Mouse (Mus musculus): ENCODE measurements around the gene Faf1.

Gene Faf1

DNA sequence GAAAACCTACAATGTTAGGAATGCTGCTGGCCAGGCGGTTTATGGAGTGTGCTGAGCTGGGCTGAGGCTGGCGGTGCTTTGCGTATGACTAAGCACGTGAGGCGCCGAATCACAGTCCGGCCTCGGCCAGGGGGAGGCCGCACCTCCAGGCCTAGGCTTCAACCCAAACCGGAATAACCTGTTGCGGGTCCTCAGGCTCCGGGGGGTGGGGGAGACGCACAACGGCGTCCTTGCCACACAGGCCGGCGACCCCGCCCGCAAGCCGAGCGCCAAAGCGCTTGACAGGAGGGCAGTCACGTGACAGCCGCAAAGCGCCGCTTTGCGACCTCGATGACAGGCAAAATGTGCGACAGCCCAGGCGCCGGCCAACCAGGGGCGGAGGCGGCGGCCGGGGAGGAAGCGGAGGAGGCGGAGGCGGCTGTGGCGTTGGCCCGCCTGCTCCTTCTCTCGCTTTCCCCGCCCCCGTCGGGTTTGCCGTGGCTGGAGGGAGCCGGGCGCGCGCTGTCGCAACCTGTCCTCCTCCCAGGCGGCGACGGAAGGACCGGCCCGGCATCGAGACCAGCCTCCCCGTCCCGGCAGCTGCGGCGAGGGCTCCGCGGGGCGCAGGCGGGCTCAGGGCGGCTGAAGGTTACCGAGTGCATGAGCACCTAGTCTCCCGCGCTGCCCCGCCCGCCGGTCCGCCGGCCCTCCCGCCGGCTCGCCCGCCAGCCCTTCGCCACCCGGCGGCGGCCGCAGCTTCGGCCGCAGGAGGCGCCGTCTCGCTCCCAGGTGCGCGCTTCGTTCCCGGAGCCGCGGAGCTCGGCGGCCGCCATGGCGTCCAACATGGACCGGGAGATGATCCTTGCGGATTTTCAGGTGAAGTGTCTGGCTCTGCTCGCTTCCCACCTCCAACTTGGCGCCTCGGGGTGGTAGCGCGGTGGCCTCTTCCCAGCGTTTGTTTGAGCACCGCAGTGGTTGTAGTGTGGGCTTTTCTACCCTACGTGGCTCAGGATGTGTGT is at the start of gene Faf1:
Faf1 (plus strand) TSS at position 371 of the 998 bp plus-strand sequence.
- DNase-seq (ENCODE audit: low read depth, low spot score) = peak; percentile 98

DNA sequence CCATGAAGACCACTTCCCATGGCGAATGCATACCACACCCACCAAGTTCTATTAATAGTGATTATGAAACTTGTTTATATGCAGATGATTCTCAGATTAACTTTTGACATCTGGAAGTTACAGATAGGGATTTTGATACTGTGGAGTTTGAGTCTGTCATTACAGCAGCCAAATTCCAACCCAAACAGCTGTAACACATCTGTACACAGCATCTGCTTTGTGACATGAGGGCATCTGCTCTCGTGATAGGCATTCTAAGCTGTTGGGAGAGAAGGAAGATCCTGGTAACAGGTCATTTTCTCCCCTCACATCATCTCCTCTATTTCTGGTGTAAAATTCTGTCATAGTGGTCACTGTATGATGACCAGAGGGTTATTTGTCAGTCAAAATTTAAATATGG is 46.2 kb upstream of the Faf1 start:
- no peak for DNase-seq (ENCODE audit: low read depth, low spot score)

DNA sequence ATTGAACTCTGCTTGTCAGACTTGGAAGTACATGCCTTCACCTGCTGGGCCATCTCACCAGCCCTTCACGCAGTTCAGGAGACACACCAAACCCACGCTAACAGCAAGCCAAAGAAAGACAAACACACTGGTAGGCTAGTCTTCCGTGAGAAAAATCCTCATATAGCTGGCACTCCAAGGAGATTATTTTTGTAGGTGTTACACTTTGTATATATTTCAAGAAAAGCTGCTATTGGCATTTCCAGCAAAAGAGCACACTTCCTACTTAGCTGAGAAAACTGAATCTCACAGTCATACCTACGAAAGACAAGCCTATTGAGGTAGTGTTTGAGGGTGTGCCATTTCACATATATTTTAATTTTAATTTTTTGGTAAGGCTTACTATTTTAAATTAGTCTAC is 45.4 kb upstream of the Faf1 start:
- DNase-seq (ENCODE audit: low read depth, low spot score) = no peak

DNA sequence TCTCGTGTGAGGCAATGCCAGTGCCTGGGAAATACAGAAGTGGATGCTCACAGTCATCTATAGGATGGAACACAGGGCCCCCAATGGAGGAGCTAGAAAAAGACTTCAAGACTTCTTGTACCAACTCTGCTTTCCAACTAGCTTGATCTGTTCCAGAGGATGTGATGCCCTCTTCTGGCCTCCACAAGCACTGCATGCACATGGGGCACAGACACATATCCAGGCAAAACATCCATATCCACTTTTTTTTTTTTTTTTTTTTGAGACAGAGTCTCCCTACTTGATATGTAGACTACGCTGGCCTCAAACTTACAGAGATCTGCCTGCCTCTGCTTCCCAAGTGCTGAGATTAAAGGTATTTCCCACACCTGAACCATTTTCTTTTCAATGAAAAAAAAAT is 41.4 kb upstream of the Faf1 start:
- peak; percentile 29 for DNase-seq (ENCODE audit: low read depth, low spot score)

DNA sequence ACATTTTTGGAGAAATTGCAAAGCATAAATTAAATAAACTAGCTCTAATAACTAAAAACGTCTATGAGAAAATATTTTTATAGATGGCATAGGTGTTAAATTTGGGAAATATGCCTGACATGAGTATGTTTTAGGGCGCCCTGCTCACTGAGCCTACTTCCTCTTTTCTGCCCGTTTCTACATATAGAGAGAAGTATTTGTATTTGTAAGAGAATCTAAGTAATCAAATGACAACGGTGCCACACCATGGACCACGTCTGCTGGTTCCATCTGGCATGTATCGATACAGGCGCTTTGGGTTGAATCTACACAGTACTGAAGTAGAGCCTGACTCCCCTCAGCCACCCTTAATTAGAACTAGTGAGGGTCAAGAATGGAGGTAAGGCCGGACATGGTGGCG is 37.0 kb upstream of the Faf1 start:
- DNase-seq (ENCODE audit: low read depth, low spot score) = no peak

DNA sequence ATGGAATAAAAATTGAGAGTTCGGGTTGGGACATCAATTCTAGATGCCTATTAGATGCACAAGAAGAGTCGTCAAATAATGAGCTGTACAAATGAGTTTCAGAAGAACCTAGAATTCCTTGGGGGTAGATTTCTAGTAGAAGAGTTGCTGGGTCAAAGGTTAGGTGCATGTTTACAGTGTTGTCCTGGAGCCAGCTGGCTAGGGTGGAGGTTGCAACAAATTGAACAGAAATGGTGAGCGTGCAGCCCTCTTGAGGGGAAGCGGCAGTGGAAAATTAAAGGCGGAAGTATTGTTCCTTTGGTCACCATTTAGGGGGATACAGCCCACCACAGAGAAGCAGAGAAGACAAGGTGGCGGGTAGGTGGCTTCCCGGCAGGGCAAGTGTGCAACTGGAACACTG is 36.2 kb upstream of the Faf1 start:
- no peak for DNase-seq (ENCODE audit: low read depth, low spot score)

DNA sequence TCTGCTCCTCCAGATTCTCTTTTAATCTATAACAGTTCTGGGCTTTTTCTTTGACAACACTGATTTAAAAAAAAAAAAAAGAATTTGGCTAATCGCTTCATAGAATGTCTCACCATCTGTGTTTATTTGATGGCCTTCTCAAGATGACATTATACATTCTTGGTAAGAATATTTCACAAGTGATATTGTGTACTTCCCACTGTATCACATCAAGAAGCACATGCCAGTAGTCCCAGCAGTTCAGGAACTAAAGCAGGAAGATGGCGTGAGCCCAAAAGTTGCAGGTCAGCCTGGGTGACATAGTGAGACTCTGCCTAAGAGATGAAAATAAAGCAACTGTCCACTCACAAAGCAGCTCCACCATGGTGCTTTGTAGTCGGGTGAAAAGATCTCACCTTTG is 34.9 kb upstream of the Faf1 start:
- no peak for DNase-seq (ENCODE audit: low read depth, low spot score)

DNA sequence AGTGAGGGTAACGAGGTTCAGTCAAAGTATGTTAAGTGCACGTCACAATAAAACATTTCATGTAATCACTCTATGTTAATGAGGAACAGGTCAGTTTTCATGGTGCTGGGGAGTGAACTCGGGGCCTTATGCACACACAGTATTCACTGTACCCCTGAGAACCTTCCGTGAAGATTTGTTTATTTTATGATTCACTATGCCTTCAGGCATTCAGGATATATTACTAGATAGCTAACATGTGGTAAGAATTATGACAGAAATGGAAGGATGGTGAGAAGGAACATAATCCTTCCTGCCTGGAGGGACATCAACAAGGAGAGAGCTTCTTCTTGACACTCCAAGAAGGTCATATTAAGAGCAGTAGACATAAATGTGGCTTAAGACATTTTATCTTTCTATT is 29.1 kb upstream of the Faf1 start:
- no peak for DNase-seq (ENCODE audit: low read depth, low spot score)

DNA sequence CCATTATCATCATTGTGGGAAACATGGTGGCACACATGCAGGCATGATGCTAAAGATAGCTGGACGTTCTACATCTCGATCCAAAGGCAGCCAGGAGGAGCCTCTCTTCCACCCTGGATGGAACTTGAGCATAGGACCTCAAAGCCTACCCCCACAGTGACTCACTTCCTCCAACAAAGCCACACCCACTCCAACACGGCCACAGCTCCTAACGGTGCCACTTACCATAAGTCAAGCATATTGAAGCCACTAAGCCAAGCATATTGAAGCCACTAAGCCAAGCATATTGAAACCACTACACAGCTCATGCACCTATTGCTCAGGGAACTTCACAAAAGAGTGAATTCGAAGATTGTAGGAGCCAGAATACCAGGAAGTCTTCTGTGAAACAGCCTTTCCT is 27.1 kb upstream of the Faf1 start:
- no peak for DNase-seq (ENCODE audit: low read depth, low spot score)

DNA sequence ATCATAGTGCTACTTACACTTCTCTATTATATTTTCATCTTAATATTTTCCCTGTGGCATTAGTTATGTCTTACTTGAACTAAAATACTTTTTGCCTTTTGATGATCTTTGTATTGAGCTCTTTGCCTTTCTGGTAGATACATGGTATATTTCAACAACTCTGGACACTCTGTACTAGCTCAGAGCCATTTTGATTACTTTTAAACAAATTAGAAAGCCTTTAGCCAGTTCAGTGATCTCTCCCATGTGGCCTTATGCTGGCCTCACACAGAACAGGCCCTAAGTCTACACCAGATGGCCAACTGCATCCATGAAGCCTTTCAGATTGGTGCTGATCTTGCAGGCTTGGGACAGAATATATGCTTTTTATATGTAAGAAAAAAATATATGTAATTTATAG is 23.1 kb upstream of the Faf1 start:
- no peak for DNase-seq (ENCODE audit: low read depth, low spot score)

DNA sequence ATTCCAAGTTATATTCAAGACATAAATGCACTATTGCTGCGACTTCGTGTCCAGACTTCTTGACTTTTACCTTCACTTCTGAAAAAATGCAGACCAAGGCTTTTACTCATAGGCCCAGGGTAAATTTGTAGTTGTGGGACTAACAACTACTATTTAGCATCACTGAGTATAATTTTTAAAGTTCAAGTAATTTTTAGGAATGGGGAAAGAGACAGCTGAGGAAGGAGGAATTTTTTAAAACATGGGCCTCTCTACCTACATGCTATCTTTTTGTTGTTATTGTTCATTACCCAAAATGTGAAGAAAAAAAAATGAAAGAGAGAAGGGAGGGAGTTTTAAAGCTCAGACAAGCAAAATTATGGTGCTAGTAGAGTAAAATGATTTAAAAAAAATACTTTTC is 21.7 kb upstream of the Faf1 start:
- DNase-seq (ENCODE audit: low read depth, low spot score) = no peak

DNA sequence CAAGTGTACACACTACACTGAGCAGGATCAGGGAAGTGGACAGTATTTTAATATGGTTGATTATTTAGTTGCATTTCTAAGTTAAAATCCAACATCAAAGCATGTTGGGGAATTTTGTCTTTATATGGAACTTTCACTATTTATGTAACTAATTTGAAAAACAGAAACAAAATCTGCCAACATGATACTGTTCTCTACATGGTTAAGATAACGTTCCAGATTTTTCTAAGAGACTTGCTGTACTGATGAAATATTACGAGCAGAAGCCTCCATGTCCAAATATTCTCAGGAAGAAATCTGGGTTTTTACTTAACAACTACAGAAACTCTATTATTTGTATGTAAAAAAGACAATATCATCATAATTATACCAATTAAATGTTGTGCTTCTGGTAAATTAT is 20.6 kb upstream of the Faf1 start:
- DNase-seq (ENCODE audit: low read depth, low spot score) = no peak

DNA sequence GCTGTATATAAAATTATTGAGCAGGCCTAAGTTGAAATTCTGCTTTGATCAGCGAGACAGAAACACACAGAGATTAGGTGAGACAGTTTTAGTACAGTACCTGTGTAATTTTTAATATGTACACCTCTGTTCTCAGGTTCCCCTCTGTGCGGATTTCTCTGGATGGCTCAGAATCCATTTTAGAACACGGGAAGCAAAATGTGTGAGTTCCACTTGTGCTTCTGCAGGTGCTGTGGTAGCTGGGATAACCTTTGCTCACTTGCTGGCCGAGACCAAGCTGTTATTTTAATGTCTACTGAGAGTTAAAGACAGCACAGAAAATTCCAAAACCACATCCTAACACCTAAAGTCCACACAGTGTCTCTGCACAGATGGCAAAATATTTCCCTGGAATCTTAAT is 20.1 kb upstream of the Faf1 start:
- no peak for DNase-seq (ENCODE audit: low read depth, low spot score)

DNA sequence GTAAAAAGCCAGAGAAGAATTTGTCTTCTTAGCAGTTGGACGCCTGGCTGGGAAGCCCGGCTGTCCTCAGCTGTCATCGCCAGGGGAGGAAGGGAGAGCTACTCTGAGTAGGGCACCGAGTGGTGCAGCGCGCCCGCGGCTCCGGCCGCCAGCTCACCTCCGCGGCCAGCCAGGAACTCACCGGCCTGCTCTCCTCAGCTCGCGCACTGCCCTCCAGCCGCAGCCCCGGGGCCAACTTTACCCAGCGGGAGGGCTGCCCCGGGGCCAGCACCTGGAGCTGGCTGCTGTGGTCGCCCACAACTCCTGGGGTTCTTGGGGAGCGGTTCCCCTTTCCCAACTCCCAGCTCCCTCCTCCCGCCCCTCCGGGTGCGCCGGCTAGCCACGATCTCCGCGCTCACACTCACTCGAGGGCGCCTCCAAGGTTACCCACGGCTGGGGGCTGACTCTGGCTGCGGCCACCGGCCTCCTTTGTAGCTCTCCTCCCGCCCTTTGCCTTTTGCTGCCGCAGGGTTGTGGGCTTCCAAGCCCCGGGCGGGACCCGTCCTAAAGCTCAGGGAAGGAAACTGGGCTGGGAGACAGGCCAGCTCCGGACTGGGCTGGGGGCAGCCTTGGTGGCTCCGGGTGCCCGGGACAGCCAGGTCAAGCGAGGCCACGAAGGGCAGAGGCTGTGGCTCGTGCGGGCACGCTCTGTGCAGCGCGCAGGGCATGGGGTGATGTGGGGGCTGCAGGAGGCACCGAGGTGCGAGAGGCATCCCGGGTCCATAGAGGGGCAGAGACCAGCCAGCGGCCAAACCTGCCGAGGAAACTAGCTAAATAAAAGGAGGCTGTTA is 19.2 kb upstream of the Faf1 start:
- DNase-seq (ENCODE audit: low read depth, low spot score) = peak; percentile 42

DNA sequence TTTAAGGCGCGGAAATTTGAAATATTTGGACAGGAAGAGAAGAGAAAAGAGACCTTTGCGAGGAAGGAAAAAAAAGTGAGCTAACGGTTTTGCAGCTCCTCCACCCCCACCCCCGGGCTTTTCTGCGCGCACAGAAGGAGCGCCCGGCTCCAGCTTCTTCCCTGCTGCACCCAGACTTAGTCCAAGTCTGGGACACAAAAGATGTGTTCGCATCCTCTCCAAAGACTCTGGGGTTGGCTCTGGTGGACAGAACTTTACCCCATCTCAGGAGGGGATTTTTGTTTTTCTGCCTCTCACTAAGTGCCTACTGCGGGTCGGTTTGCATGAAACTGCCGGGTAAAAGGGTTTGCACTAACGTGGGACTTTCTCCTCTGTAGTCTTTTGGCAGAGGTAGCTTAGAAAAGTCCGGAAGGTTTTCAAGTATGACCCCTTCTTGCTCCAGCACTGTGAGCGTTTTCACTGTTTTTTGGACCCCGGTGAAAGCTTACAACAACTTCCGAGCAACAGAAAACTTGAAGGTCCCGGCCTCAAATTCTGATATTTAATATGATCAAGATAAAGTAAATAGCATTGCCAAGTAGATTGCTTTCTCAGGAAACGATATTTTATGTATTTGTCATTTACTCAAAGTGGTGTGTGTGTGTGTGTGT is 18.4 kb upstream of the Faf1 start:
- peak; percentile 47 for DNase-seq (ENCODE audit: low read depth, low spot score)

DNA sequence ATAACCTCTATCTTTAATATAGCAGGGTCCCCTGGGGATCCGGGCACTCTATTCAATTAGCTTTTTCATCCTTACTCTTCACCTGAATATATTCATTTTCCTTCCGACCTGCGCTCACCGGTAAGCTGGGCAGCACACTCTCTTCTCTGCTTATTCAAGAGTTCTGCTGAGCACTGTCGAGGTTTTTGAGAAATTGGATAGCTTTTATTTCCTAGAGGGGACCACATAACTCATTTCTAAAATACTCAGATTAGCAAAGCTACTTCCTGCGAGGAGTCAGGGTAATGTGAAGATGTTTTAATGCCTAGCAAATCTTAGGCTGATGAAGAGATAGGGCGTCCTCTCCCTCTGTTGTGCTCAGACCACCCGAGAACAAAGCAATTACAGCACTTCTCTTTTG is 17.6 kb upstream of the Faf1 start:
- DNase-seq (ENCODE audit: low read depth, low spot score) = no peak

DNA sequence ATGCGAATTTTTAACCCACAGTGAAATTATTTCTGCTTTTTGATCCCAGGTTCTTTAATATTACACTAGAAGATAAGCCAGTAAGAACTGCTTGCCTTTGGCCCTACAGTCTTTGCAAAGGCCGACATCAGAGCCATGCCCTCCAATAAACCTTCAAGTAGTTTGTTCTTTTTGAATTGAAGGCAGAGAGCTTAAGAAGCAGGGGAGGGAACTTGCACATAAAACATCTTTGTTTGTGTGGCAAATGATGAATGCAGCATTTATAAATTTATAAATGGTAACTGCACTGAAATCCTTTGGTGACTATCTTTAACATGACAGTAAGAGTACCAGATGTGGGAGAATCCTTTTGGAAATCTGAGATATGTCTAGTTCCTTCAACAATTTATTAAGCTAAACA is 16.8 kb upstream of the Faf1 start:
- no peak for DNase-seq (ENCODE audit: low read depth, low spot score)

DNA sequence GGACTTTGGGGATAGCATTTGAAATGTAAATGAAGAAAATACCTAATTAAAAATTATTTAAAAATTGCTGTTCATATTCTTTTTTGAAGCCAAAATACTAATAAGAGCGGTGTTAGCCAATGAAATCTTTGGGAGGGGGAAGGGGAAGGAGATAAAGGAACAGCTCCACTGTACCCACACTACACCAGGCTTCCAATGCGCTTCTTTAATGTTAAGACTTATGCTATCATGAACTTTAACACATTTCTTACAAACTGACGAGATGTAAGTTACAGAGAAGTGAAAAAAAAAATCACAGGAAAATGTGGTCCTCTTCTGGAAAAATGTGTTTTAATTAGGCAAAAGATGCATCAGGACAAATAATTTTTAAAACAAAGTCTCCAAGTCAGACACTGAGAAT is 15.8 kb upstream of the Faf1 start:
- no peak for DNase-seq (ENCODE audit: low read depth, low spot score)

DNA sequence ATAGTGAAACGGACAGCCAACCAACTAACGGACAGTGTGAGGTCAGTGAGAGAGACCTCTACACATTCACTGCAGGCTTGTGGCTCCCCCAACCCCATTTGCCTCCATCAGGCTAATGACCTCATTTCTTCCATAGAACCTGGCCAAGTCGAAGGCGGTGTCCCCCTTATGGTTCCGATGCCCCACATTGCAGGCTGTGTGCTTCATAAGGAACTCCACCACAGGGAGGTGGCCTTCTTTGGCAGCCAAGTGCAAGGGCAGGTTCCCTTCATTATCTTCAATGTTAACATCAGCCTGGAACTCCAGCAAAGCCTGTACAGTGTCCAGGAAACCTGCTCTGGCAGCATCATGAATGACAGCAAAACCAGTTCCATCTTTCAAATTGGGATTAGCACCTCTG is 15.2 kb upstream of the Faf1 start:
- no peak for DNase-seq (ENCODE audit: low read depth, low spot score)

DNA sequence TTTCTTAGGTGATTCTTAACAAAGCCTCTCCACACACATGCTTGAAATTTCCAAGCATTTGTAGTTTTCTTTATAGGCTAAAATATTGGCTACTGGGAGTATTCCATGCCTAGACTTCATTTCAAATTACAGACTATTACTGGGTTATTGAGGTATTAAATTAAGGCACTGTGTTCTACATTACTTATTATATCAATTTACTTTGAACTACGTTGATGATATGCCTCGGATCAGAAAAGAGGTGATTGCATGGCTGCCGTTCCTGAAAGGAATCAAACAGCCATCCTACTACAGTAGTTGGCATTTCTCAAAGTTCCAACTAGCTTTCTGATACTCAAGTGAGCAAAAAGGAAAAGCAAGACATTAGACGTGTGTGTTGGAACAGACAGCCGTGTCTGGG is 14.1 kb upstream of the Faf1 start:
- DNase-seq (ENCODE audit: low read depth, low spot score) = no peak

DNA sequence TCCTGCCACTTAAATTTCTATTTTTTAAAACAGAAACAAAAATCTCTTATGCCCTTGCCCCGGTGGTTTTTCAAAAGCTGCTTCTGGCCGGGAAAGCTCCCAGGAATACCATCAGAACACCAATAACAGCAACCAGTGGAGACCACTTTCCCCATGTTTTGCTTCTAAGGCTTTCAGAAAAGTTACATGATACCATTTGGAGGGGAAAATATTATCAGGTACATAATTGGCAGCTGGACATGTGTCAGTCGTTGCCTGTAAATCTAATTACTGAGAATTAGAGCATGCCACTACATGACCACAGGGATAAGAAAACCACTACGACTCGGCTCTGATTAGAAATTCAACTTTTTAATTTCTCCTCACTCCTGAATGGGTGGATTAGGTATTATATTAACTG is 12.3 kb upstream of the Faf1 start:
- no peak for DNase-seq (ENCODE audit: low read depth, low spot score)

Measured in CD4-positive, CD25-positive, alpha-beta regulatory T cell, adult 2 months (primary cell).